Mouse (Mus musculus): Measurements from ENCODE around the gene Rbm42. TPM values are rescaled to one million over a fixed set of nuclear protein-coding genes. Genes with fewer than 3 reads are reported as not detected.

Gene Rbm42
- polyA plus RNA-seq, 1 experiment from 2014 or later: 101 TPM

DNA sequence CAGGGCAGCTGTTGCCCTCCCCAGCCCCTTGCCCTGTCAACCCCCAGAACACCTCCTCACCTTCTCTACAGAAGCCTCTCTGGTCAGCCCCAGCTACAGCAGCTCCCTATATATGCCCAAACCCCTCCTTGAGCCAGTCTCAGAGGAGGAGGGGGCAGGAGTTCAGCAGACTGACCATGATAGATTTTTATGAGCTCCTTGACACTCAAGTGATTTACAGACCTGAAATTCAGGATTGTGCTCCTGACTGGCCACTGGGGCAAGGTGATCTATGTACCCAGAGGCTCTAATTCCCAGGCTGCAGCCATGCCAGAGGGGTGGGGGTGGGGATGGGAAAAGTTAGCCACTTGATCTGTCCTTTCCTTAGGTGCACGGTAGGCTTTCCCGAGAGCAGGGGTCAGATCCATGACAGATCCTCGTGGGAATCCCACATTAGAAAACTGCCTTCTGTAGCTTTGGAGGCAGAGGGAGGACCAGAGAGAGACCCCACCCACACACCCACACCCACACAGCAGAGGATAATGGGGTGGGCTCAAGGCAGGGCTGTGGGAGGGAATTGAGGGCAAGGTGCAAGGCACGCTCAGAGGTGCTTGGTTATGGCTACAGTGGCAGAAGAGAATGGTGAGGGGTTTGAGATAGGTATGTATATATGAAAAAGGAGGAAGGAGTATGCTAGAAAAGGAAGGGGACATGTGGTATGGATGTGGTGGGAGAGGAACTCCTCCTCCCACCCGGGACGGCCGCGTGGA is 37.3 kb downstream of the Rbm42 start, which contains the start of gene Upk1a:
Gene Upk1a, minus strand, starts transcription at position 194 of the 749 bp plus-strand sequence.
- Histone ChIP-seq H3K4me2 (no peak within 1 kb of the TSS), H3K27me3 (replicated peaks; ENCODE audit: control insufficient read depth, insufficient read depth, low read length) (no peaks in the 10 kb centered on the region), H3K4me1 (replicated peaks; ENCODE audit: control insufficient read depth, insufficient read depth, low read length) (peaks cover 11% of the 10 kb centered on the region; the same call in 1 of the 2 replicates), H3K9ac (ENCODE audit: low read depth, low read length) (no peak within 1 kb of the TSS), H3K36me3 (ENCODE audit: control insufficient read depth, insufficient read depth, low read length) (peaks cover 19% of the 10 kb centered on the region), H3K9me3 (ENCODE audit: control insufficient read depth, low read length) (no peaks in the 10 kb centered on the region), H3K27ac (ENCODE audit: low read depth, low read length) (no peak within 1 kb of the TSS), H3K4me3 (ENCODE audit: low read depth, low read length) (no peak within 1 kb of the TSS)
- no peak for ATAC-seq (replicated peaks; ENCODE audit: low FRiP score)
- WGBS: 77% methylated on average over 8 of the region's 8 CpGs
- DNase-seq (ENCODE audit: low spot score): no peak

DNA sequence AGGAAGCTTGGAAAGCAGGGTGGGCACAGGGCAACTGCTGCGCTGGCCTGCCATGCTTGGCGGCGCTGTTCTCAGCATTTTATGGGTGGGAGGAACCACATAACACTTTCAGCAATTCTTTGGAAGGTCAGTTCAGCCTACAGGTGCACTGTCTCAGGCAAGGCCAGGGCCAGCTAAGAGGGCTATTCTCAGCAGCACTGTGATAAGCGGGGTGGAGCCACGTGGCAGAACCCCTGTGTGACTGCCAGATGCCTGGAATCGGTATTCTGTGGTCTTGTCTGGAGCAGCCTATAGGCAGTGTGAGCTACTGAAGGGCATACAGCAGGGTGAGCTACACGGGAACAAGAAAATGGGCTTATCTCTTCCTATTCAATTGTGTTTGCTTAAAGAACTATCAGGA is 40.1 kb downstream of the Rbm42 start:
- Histone ChIP-seq H3K4me2 (no peak overlapping the region), H3K4me1 (replicated peaks; ENCODE audit: control insufficient read depth, insufficient read depth, low read length) (0 out of 2 replicates have a peak, but pooled peaks cover 2% of the 10 kb centered on the region), H3K9me3 (ENCODE audit: control insufficient read depth, low read length) (no peaks in the 10 kb centered on the region), H3K9ac (ENCODE audit: low read depth, low read length) (no peak overlapping the region), H3K36me3 (ENCODE audit: control insufficient read depth, insufficient read depth, low read length) (no peaks in the 10 kb centered on the region), H3K27ac (ENCODE audit: low read depth, low read length) (no peak overlapping the region), H3K4me3 (ENCODE audit: low read depth, low read length) (no peak overlapping the region), H3K27me3 (replicated peaks; ENCODE audit: control insufficient read depth, insufficient read depth, low read length) (no peaks in the 10 kb centered on the region)
- 50% methylated on average over 7 of the region's 7 CpGs for WGBS
- ATAC-seq (replicated peaks; ENCODE audit: low FRiP score) (no peak; the same call in 1 of the 2 replicates), DNase-seq (ENCODE audit: low spot score) (no peak)

DNA sequence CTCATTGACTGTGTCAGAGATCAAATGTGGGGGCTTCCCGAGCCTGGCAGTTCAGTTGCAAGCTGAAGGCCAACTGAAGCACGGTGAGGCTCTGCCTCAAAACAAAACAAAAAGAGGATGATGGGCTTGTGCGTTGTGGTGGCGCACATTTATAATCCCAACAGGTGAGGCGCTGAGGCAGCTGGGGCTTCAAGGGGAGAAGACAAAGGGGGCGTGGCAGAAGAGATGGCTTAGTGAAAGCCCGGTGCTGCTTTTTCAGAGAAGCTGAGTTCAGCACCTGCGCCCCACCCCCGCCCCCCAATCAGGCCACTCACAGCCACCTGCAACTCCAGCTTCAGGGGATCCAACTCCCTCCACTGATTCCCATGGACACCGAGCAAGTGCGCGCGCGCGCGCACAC is 41.6 kb downstream of the Rbm42 start:
- H3K4me3 ChIP-seq (ENCODE audit: low read depth, low read length): no peak overlapping the region
- 55% methylated on average over 15 of the region's 16 CpGs for WGBS
- H3K27ac ChIP-seq (ENCODE audit: low read depth, low read length): no peak overlapping the region
- H3K9me3 ChIP-seq (ENCODE audit: control insufficient read depth, low read length): no peaks in the 10 kb centered on the region
- no peak overlapping the region for H3K4me2 ChIP-seq
- no peaks in the 10 kb centered on the region for H3K27me3 ChIP-seq (replicated peaks; ENCODE audit: control insufficient read depth, insufficient read depth, low read length)
- ATAC-seq (replicated peaks; ENCODE audit: low FRiP score) (no peak), DNase-seq (ENCODE audit: low spot score) (no peak)
- 0 out of 2 replicates have a peak, but pooled peaks cover 2% of the 10 kb centered on the region for H3K4me1 ChIP-seq (replicated peaks; ENCODE audit: control insufficient read depth, insufficient read depth, low read length)
- H3K36me3 ChIP-seq (ENCODE audit: control insufficient read depth, insufficient read depth, low read length): no peaks in the 10 kb centered on the region
- no peak overlapping the region for H3K9ac ChIP-seq (ENCODE audit: low read depth, low read length)

DNA sequence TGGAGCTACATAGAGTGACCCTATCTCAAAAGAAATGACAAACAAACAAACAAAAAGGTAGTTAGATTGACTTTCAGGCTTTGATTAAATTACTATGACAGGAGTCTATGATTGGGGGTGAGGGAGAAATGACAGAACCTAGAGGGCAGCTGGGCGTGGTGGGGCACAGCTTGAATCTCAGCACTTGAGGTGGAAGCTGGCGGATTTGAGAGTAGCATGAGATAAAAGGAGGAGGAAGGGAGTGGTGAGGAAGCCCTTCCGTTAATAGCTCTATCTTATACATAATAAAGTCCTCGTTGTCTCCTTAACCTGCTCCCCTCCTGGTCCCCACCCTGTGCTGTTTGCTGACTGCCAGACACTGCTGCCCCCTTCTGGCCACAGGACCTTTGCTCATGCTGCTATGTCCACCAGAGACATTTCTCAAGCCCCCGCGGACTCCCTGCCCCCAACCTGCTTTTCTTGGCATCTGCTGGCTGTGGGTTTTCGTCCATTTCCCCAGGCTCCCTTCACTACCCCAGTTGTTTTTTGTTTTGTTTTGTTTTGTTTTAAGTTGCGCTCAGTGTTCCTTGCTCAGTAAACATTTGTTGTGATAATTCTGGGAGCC is 42.3 kb downstream of the Rbm42 start:
- WGBS: 27% methylated on average over 8 of the region's 8 CpGs
- H3K27ac ChIP-seq (ENCODE audit: low read depth, low read length): no peak overlapping the region
- no peaks in the 10 kb centered on the region for H3K36me3 ChIP-seq (ENCODE audit: control insufficient read depth, insufficient read depth, low read length)
- H3K9ac ChIP-seq (ENCODE audit: low read depth, low read length): no peak overlapping the region
- H3K9me3 ChIP-seq (ENCODE audit: control insufficient read depth, low read length): no peaks in the 10 kb centered on the region
- H3K4me1 ChIP-seq (replicated peaks; ENCODE audit: control insufficient read depth, insufficient read depth, low read length): 0 out of 2 replicates have a peak, but pooled peaks cover 2% of the 10 kb centered on the region
- H3K27me3 ChIP-seq (replicated peaks; ENCODE audit: control insufficient read depth, insufficient read depth, low read length): no peaks in the 10 kb centered on the region
- no peak overlapping the region for H3K4me2 ChIP-seq
- DNase-seq (ENCODE audit: low spot score): peak; percentile 58
- H3K4me3 ChIP-seq (ENCODE audit: low read depth, low read length): no peak overlapping the region
- 0 out of 2 replicates have a peak, but pooled peaks have one; percentile 34 for ATAC-seq (replicated peaks; ENCODE audit: low FRiP score)

DNA sequence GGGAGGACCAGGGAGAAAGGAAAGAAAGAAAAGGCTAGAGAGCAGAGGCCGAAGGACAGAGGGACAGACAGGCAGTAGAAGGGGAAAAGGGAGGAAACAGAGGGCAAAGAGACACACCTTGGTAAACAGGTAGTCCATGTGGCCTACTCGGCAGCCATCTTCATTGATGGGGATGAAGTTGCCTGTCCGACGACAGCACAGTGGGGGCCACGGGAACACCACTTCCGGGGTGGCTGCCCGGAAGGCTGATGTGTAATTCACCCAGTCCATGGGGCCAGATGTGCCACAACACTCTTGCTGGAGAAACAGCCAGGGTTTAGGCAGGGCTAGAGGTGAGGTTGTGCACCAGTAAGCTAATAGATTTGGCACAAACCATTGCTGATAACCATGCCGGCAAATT is 45.2 kb downstream of the Rbm42 start:
- Histone ChIP-seq H3K9me3 (ENCODE audit: control insufficient read depth, low read length) (no peaks in the 10 kb centered on the region), H3K4me1 (replicated peaks; ENCODE audit: control insufficient read depth, insufficient read depth, low read length) (0 out of 2 replicates have a peak, but pooled peaks cover 2% of the 10 kb centered on the region), H3K9ac (ENCODE audit: low read depth, low read length) (no peak overlapping the region), H3K4me3 (ENCODE audit: low read depth, low read length) (no peak overlapping the region), H3K36me3 (ENCODE audit: control insufficient read depth, insufficient read depth, low read length) (no peaks in the 10 kb centered on the region), H3K27ac (ENCODE audit: low read depth, low read length) (no peak overlapping the region), H3K4me2 (no peak overlapping the region), H3K27me3 (replicated peaks; ENCODE audit: control insufficient read depth, insufficient read depth, low read length) (no peaks in the 10 kb centered on the region)
- DNase-seq (ENCODE audit: low spot score): no peak
- no peak for ATAC-seq (replicated peaks; ENCODE audit: low FRiP score)
- 82% methylated on average over 8 of the region's 8 CpGs for WGBS

DNA sequence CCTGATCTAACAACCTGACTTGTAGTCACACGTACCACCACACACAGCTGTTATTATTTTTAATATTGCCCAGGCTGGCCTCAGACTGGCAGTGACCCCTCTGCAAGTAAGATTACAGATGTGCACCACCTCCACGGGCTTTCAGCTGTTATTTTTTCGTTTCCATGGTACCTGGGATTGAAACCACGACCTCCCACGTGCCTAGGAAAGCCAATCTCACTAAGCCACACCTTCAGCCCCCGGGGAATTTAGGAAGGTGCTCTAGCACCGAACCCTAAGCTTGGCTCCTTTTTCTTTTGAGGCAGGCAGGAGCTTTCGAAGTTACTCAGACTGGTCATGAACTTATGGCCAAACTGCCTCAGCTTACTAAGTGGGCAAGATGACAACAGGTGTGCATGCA is 45.7 kb downstream of the Rbm42 start:
- DNase-seq (ENCODE audit: low spot score) (no peak), ATAC-seq (replicated peaks; ENCODE audit: low FRiP score) (no peak)
- Histone ChIP-seq H3K4me1 (replicated peaks; ENCODE audit: control insufficient read depth, insufficient read depth, low read length) (0 out of 2 replicates have a peak, but pooled peaks cover 6% of the 10 kb centered on the region), H3K4me3 (ENCODE audit: low read depth, low read length) (no peak overlapping the region), H3K36me3 (ENCODE audit: control insufficient read depth, insufficient read depth, low read length) (no peaks in the 10 kb centered on the region), H3K9ac (ENCODE audit: low read depth, low read length) (no peak overlapping the region), H3K9me3 (ENCODE audit: control insufficient read depth, low read length) (no peaks in the 10 kb centered on the region), H3K27me3 (replicated peaks; ENCODE audit: control insufficient read depth, insufficient read depth, low read length) (no peaks in the 10 kb centered on the region), H3K27ac (ENCODE audit: low read depth, low read length) (no peak overlapping the region), H3K4me2 (no peak overlapping the region)
- WGBS: 66% methylated on average over 8 of the region's 8 CpGs

DNA sequence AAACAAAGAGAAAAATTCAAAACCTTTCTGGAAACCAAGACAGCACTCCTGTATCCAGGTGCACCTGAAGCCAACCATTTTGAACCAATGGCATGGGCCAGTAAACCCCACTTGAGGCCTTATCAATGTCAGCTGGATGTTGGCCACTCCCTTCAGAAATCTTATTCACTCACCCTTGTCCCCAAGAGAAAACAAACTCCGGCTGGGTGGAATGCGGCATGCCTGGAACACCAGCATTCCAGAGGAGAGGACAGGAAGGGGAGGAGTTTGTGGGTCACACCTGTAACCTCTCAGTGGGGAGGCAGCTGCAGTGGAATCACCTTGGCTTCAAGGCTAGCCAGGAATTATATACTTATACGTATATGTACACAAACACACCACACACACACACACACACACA is 47.5 kb downstream of the Rbm42 start:
- 0 out of 2 replicates have a peak, but pooled peaks cover 4% of the 10 kb centered on the region for H3K4me1 ChIP-seq (replicated peaks; ENCODE audit: control insufficient read depth, insufficient read depth, low read length)
- no peaks in the 10 kb centered on the region for H3K27me3 ChIP-seq (replicated peaks; ENCODE audit: control insufficient read depth, insufficient read depth, low read length)
- DNase-seq (ENCODE audit: low spot score): no peak
- 48% methylated on average over 3 of the region's 3 CpGs for WGBS
- no peak overlapping the region for H3K9ac ChIP-seq (ENCODE audit: low read depth, low read length)
- H3K27ac ChIP-seq (ENCODE audit: low read depth, low read length): no peak overlapping the region
- H3K4me3 ChIP-seq (ENCODE audit: low read depth, low read length): no peak overlapping the region
- ATAC-seq (replicated peaks; ENCODE audit: low FRiP score): no peak
- no peaks in the 10 kb centered on the region for H3K36me3 ChIP-seq (ENCODE audit: control insufficient read depth, insufficient read depth, low read length)
- no peak overlapping the region for H3K4me2 ChIP-seq
- H3K9me3 ChIP-seq (ENCODE audit: control insufficient read depth, low read length): no peaks in the 10 kb centered on the region

DNA sequence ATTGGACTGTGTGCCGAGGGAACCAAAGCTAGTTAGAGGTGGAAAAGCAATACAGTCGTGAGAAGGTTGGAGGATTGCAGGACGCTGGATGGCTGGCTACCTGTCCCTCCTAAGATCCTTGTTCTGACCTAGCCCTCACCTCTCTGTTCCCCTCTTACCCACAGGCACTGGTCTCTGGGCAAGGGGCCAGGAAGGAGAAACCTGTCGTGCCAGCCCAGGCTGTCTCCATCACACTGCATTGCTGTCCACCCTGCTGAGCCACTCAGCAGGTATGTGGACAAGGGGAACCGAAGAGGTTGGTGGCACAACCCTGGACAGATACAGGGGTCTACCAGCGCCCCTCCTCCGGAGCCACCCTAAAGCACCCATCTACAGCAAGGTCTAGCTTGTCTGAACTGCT is 49.5 kb downstream of the Rbm42 start:
- Histone ChIP-seq H3K27me3 (replicated peaks; ENCODE audit: control insufficient read depth, insufficient read depth, low read length) (no peaks in the 10 kb centered on the region), H3K27ac (ENCODE audit: low read depth, low read length) (no peak overlapping the region), H3K4me1 (replicated peaks; ENCODE audit: control insufficient read depth, insufficient read depth, low read length) (0 out of 2 replicates have a peak, but pooled peaks cover 4% of the 10 kb centered on the region), H3K9me3 (ENCODE audit: control insufficient read depth, low read length) (no peaks in the 10 kb centered on the region), H3K4me2 (peak overlapping the region; percentile 25; the same call in 1 of the 2 replicates), H3K4me3 (ENCODE audit: low read depth, low read length) (no peak overlapping the region), H3K9ac (ENCODE audit: low read depth, low read length) (no peak overlapping the region), H3K36me3 (ENCODE audit: control insufficient read depth, insufficient read depth, low read length) (no peaks in the 10 kb centered on the region)
- 69% methylated on average over 7 of the region's 7 CpGs for WGBS
- DNase-seq (ENCODE audit: low spot score) (no peak), ATAC-seq (replicated peaks; ENCODE audit: low FRiP score) (no peak)

Measured in liver, embryonic 11.5 days (tissue).